Mouse (Mus musculus) bone marrow macrophage, adult 2 months (primary cell): ENCODE measurements around the gene 9530053A07Rik. TPM values are rescaled to one million over a fixed set of nuclear protein-coding genes. Genes with fewer than 3 reads are reported as not detected.

ENCODE experiments used
- H3K27ac ChIP-seq: 2 replicates; pipeline ENCODE4 v1.5.1; 2012; ENCODE audit warnings: low read depth, low read length; ENCODE audit not compliant: insufficient read depth
- H3K4me1 ChIP-seq: 2 replicates; pipeline ENCODE4 v1.6.1; 2012; ENCODE audit warnings: low read length; ENCODE audit not compliant: control insufficient read depth, insufficient read depth
- H3K4me3 ChIP-seq: 2 replicates; pipeline ENCODE4 v1.5.1; 2012; ENCODE audit warnings: mild to moderate bottlenecking, low read length, moderate library complexity; ENCODE audit not compliant: insufficient read depth
- CTCF ChIP-seq: IDR thresholded peaks from 2 replicates; pipeline ENCODE4 v1.5.1; 2012; ENCODE audit warnings: low read depth, mild to moderate bottlenecking, low read length, moderate library complexity
- POLR2A ChIP-seq: IDR thresholded peaks from 2 replicates; pipeline ENCODE4 v1.6.1; 2012; ENCODE audit warnings: mild to moderate bottlenecking, low read depth, low read length, borderline replicate concordance
- polyA plus RNA-seq: library from polyadenylated mRNA; stranded (reverse); fragments of >200 nt; gene quantifications from 2 replicates; pipeline ENCODE4 v1.2.4, GENCODE M21; 2012; ENCODE audit not compliant: missing spikeins, insufficient read depth, insufficient read length

The 9530053A07Rik gene
- polyA plus RNA-seq, 1 experiment = not detected

DNA sequence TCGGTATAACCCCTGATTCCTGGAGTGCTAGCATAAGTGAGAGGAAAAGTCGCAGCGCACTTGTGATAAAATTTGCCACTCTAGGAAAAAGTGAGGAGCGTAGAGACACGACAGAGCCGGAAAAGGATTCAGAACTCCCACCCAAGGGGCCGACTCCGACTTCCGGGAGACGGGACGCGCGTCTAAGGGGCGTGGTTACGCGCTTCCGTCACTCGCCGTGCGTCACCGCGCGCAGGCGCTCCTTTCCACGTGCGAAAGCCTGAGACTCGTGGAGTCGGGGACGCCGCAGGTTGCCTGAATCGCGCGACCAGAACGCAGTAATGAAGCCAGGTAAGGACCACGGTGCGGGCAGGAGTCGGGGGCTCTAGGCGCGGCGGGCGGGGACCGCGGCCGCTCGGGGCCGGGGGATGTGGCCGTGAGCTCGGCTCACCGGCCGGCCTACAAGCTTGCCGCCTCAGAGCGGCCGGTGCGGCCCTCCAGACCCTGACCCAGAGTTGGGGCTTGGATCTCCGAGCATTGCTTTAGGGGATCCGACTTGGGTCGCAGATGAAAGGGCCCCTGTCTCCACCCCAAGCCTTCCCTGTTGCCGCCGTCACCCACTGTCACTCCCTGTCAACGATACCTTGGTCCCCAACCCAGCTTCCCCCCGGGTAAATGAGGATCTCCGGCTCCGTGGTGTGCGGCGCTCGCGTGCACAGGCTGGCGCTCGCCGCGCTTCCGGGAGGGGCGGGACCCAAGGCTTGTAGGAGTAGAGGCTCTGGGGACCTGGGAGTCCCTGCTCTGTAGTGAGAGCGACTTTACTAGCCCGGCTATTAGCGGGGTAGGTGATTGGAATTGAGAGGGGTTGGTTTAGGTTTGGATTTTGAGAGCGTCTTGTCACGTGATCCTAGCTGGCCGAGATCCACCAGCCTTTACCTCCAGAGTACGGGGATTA is 40.5 kb downstream of the 9530053A07Rik start, which contains the start of gene Fbl:
Fbl (plus strand) TSS at position 222 of the 934 bp plus-strand sequence.
- peaks cover 18% of the 10 kb centered on the region for H3K4me1 ChIP-seq
- peak within 1 kb of the TSS; percentile 74 for H3K27ac ChIP-seq
- TF ChIP-seq CTCF (no peak), POLR2A (no peak)
- peak within 1 kb of the TSS; percentile 87 for H3K4me3 ChIP-seq

DNA sequence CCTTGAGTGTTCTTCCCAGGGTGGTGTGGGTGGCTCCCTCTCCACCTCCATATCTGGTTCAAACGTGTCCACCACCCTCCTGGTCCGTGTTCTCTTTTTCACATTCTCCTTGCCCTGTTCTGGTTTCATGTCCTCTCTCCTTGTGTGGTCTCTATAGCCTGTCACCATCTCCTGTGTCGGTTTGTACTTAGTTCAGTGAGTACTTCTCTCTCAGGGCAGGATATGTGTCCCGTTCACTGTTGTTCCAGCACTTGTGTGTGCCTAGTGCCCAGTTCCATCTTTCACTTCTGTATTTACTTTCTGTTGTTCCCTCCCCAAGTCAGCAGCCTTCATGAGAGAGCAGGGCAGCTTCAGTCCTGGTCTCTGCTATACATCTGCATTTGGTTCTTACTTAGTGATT is 46.1 kb downstream of the 9530053A07Rik start:
- H3K4me1 ChIP-seq = peaks cover 17% of the 10 kb centered on the region
- no peak overlapping the region for H3K4me3 ChIP-seq
- no peak for TF ChIP-seq CTCF
- no peak for TF ChIP-seq POLR2A
- H3K27ac ChIP-seq = peak overlapping the region; percentile 24; the same call in 1 of the 2 replicates

DNA sequence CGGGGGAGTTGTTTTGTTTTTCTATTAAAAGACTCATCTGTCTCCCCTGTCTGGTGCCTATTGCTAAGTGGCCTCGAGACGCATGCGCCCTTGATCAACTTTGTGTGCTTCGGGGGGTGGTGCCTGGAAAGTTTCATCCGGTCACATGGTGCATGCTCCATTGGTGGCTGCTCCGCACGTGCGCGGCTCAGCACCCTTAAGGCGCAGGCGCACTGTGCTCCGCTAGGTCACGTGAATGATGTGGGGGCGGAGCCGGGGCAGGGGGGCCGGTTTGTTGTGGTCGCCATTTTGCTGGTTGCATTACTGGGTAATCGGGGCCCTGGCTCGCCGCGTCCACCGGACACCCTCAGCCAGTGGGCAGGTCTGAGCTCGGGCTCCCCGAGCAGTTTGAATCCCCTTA is 50.0 kb downstream of the 9530053A07Rik start, which contains the start of gene Dyrk1b:
Dyrk1b (plus strand) TSS at position 242 of the 400 bp plus-strand sequence.
- Histone ChIP-seq H3K4me1 (peaks cover 8% of the 10 kb centered on the region), H3K27ac (peak within 1 kb of the TSS; percentile 90), H3K4me3 (peak within 1 kb of the TSS; percentile 96)
- TF ChIP-seq CTCF = no peak
- no peak for TF ChIP-seq POLR2A

DNA sequence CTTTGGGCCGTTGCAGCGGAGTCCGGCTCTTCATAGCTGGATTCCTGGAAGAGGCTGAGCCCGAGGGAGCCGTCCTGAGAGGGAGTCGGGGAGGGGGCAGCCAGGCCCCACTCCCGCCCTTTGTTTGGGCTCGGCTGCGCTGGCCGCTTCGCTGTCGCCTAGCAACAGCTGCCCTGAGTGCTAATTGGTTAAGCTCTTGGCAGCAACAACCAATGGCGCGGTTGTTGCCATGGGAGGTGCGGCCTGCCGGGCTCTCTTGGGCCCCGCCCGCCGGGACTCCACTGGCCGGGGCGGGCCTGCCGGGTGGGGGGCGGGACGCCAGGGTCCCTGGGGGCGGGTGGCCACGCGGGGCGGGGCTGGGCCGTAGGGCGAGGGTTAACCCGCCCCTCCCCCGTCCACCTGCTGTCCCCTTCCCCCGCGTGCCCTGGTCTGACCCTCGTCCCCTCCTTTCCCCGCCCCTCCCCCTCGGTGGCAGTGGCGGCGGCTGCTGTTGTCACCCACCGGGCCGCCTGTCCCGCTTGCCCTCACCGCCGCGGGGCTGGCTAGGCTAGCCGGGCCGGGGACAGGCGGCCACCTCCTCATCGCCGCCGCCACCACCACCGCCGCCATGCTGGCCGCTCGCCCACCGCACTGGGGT is 50.6 kb downstream of the 9530053A07Rik start:
- TF ChIP-seq POLR2A (no peak), CTCF (no peak)
- H3K4me1 ChIP-seq = peaks cover 6% of the 10 kb centered on the region
- peak overlapping the region; percentile 96 for H3K4me3 ChIP-seq
- H3K27ac ChIP-seq = peak overlapping the region; percentile 90

DNA sequence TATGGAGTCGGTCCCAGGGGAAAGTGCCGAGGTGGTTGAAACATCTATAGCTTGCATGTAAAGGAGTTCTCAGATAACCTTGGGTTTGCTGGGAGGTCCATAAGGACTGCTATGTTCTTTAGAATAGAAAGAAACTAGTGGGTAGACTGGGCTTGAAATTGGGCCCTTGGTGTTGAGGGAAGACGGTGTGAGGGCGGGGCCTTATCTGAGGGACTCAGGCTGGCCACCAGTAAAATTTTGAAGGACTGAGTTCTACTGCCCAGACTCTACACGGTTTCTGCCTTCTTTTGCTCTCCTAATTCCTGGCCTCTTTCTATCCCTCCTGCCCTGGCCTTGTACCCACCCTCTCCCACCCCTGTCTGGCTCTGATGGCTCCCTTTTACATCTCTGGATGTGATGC is 51.6 kb downstream of the 9530053A07Rik start:
- no peak for TF ChIP-seq CTCF
- no peak for TF ChIP-seq POLR2A
- Histone ChIP-seq H3K27ac (no peak overlapping the region), H3K4me1 (peaks cover 3% of the 10 kb centered on the region; the same call in 1 of the 2 replicates), H3K4me3 (peak overlapping the region; percentile 78; the same call in 1 of the 2 replicates)

DNA sequence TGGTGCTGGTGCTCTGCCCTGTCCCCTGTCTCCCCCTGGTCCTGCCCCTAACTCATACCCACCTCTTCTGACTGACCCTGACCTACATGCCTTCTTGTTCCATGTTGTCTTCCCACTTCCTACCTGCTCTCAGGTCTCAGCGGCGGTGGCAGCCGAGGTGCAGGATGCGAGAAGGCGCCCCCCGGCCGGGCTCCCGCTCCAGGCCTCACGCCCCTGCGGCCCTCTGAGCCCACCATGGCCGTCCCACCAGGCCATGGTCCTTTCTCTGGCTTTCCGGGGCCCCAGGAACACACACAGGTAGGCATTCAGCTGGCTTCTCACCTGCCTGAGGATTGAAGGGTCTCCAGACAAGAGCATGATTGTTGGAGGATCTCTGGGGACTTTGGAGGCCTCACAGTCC is 52.1 kb downstream of the 9530053A07Rik start:
- TF ChIP-seq CTCF = no peak
- no peak for TF ChIP-seq POLR2A
- H3K4me3 ChIP-seq = no peak overlapping the region
- H3K27ac ChIP-seq = no peak overlapping the region
- H3K4me1 ChIP-seq = peaks cover 3% of the 10 kb centered on the region; the same call in 1 of the 2 replicates

DNA sequence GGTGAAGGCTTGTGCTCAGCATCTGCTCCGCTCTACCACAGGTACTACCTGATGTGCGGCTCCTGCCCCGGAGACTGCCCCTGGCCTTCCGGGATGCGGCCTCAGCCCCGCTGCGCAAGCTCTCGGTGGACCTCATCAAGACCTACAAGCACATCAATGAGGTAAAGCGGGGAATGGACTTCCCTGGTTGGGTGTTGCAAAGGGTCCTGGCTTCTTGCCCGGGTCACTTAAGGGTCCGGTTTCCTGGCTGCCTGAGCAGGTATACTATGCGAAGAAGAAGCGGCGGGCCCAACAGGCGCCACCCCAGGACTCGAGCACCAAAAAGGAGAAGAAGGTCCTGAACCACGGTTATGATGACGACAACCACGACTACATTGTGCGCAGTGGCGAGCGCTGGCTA is 53.1 kb downstream of the 9530053A07Rik start:
- Histone ChIP-seq H3K4me3 (no peak overlapping the region), H3K4me1 (peaks cover 3% of the 10 kb centered on the region; the same call in 1 of the 2 replicates), H3K27ac (no peak overlapping the region)
- no peak for TF ChIP-seq POLR2A
- TF ChIP-seq CTCF = no peak

DNA sequence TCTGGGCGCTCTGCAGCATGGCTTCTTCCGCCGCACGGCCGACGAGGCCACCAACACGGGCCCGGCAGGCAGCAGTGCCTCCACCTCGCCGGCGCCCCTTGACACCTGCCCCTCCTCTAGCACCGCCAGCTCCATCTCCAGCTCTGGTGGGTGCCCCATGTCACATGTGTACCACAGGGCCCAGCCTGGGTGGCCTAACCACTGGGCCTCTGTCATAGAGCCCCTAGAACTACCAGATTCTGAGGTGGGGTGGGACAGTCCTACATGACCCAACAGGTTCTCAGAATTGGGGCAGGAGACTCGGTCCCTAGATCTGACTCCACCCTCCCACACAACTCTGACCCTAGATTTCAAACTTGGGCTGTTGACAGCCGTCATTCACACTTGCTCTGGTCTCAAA is 56.6 kb downstream of the 9530053A07Rik start:
- H3K4me1 ChIP-seq = no peaks in the 10 kb centered on the region; the same call in 1 of the 2 replicates
- H3K27ac ChIP-seq = no peak overlapping the region

DNA sequence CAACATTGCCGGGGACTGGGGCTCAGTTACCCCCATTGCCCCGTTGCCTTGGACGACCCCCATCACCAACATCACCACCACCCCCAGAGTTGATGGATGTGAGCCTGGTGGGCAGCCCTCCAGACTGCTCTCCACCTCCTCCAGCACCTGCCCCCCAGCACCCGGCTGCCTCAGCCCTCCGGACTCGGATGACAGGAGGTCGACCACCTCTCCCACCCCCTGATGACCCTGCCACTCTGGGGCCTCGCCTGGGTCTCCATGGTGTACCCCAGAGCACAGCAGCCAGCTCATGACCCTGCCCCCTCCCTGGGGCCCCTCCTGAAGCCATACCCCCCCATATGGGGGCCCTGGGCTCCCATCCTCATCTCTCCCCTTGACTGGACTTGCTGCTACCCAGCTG is 57.4 kb downstream of the 9530053A07Rik start:
- H3K4me1 ChIP-seq = peaks cover 3% of the 10 kb centered on the region; the same call in 1 of the 2 replicates
- H3K27ac ChIP-seq = no peak overlapping the region

More for the DNA sequence above, 56.6 kb downstream of the 9530053A07Rik start:
- no peak for TF ChIP-seq POLR2A
- no peak for TF ChIP-seq CTCF
- no peak overlapping the region for H3K4me3 ChIP-seq

More for the DNA sequence above, 57.4 kb downstream of the 9530053A07Rik start:
- no peak overlapping the region for H3K4me3 ChIP-seq
- TF ChIP-seq POLR2A (no peak), CTCF (no peak)
